Mouse (Mus musculus) embryo, embryonic 11 days (tissue): ENCODE data around the gene Vmn1r50.
"Not testable (repeated sequence)": the region's sequence is repeated elsewhere in the genome, so short reads cannot be mapped to it uniquely, and the experiment has no call there.

Experiments used
- DNase-seq: peaks from one replicate; pipeline ENCODE4 v3.0.0-alpha.2; 2015

Gene Vmn1r50

GRCm38 (mm10) chr6:90101130-90101529 is at the start of gene Vmn1r50:
Gene Vmn1r50, plus strand, starts transcription at chr6:90101430.
- DNase-seq, result no peak

GRCm38 (mm10) chr6:90078406-90078805 is 22.8 kb upstream of the Vmn1r50 start, which contains the start of gene Vmn1r49:
Gene Vmn1r49, minus strand, starts transcription at chr6:90078506.
- no peak for DNase-seq

DNA sequence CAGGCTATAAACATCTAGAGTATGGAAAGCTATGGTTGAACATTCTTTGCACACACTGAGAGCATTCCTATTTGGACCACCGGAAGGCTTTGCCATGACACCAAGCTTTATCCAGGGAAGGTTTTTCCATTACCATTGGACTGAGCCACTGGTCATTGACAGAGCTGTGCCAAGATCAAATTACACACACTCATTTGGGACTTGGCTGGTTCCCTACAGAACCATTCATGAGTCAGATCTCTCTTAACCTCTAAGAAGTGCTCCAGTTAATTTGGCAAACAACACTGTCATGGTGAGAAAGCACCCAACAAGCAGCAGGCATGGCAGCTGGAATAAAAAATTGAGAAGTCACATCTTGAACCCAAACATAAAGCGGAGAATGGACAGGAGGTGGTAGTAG is 664 bp upstream of the Vmn1r50 start:
- no peak for DNase-seq

GRCm38 (mm10) chr6:90122296-90122695 is 21.1 kb downstream of the Vmn1r50 start, which contains the start of gene Vmn1r51:
Gene Vmn1r51, plus strand, starts transcription at chr6:90122596.
- not testable (repeated sequence) for DNase-seq
